Mouse (Mus musculus): ENCODE results near the gene Grin3b. TPM values are rescaled to one million over a fixed set of nuclear protein-coding genes. Genes with fewer than 3 reads are reported as not detected.
A peak's percentile ranks its signal among the peaks of the same experiment; 100 is the strongest.

The Grin3b gene
- polyA plus RNA-seq, 1 experiment from 2014 or later = 0.19 TPM

DNA sequence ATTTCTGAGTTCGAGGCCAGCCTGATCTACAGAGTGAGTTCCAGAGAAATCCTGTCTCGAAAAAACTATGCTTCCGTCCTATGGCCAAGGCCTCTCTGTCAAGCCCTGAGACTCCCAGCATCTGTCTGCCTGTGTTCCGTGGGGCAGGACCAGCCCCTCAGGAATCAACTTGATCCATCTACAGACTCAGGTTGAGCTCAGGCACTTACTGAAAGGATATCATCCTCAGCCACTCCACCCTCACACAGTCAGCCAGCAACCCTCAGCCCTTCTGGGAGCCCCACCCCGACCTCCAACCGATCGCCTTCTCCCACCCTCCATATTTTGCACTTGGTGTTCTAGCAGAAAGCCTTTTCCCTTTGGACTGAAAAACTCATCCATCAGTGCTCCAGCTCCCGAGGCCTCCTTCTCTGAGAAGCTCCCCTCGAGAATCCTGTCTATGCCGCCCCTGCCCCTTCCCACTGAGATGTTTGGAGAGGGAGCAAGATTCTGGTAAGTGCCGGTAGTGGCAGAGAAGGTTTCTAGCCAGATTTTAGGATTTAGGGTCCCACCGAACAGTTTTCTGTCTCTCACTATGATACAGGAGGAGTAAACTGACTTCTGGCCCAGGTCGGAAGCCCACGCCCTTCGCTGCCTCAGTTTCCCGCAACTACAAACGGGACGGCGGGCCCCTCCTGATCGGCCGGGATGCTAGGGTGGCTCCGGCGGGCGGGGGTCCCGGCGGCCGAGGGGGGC lies 17.4 kb downstream of the Grin3b start:
- peak overlapping the region; percentile 96 for H3K27ac ChIP-seq (ENCODE audit: low read depth, low read length)
- H3K9ac ChIP-seq (ENCODE audit: low read depth, low read length) = peak overlapping the region; percentile 96
- peaks cover 42% of the 10 kb centered on the region for H3K4me1 ChIP-seq (ENCODE audit: control insufficient read depth, insufficient read depth, low read length)
- 7% methylated on average over 27 of the region's 27 CpGs for WGBS (ENCODE audit: insufficient replicate concordance)
- H3K27me3 ChIP-seq (ENCODE audit: control insufficient read depth, insufficient read depth, low read length) = no peaks in the 10 kb centered on the region
- H3K4me2 ChIP-seq = peak overlapping the region; percentile 81
- H3K9me3 ChIP-seq (replicated peaks; ENCODE audit: control insufficient read depth, low read length) = no peaks in the 10 kb centered on the region
- ATAC-seq (replicated peaks; ENCODE audit: insufficient number of reproducible peaks, low FRiP score, low TSS enrichment) = no peak
- H3K4me3 ChIP-seq (ENCODE audit: low read depth, low read length) = peak overlapping the region; percentile 77
- peaks cover 20% of the 10 kb centered on the region for H3K36me3 ChIP-seq (ENCODE audit: control insufficient read depth, insufficient read depth, low read length)

DNA sequence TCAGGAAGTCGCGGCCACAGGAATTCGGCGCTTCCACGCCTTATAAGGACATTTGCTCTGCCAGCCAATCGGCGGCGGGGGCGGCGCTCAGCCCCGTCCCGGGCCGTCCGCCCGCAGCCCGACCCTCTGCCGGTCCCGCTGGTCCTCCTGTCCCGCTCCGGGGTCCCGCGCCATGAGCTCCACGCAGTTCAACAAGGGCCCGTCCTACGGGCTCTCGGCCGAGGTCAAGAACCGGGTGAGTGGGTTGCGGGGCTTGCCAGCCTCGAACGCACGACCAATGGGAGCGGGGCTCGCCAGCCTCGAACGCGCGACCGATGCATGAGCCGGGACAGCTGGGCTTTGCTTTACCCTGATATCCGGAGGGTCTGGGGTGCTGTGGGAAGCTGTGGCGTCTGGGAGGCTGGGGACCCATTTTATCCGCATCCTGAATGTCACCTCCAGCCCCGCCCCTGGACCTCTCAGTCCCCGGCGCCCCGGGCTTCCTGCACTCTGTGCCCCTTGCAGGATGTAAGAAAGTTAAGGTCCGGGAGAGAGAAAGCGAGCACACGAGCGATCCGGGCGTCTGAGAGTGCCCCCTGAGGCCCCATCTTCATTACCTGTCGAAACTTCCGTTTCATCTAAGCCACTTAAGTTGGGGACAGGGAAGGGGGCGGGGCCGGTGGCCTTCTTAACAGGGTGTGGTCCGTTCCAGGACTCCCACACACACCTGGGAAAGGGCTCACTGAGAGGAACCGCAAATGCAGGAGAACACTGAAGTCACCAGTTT lies 18.2 kb downstream of the Grin3b start, which contains the start of gene Cnn2:
Gene Cnn2 (plus strand): TSS at position 79 of the 766 bp plus-strand sequence.
- Histone ChIP-seq H3K27ac (ENCODE audit: low read depth, low read length) (peak within 1 kb of the TSS; percentile 96), H3K36me3 (ENCODE audit: control insufficient read depth, insufficient read depth, low read length) (peaks cover 27% of the 10 kb centered on the region), H3K4me1 (ENCODE audit: control insufficient read depth, insufficient read depth, low read length) (peaks cover 34% of the 10 kb centered on the region), H3K9me3 (replicated peaks; ENCODE audit: control insufficient read depth, low read length) (no peaks in the 10 kb centered on the region), H3K27me3 (ENCODE audit: control insufficient read depth, insufficient read depth, low read length) (no peaks in the 10 kb centered on the region), H3K4me3 (ENCODE audit: low read depth, low read length) (peak within 1 kb of the TSS; percentile 77), H3K4me2 (peak within 1 kb of the TSS; percentile 81), H3K9ac (ENCODE audit: low read depth, low read length) (peak within 1 kb of the TSS; percentile 96)
- under 1% methylated on average over 58 of the region's 59 CpGs for WGBS (ENCODE audit: insufficient replicate concordance)
- ATAC-seq (replicated peaks; ENCODE audit: insufficient number of reproducible peaks, low FRiP score, low TSS enrichment) = 0 out of 2 replicates have a peak, but pooled peaks have one; percentile 14

DNA sequence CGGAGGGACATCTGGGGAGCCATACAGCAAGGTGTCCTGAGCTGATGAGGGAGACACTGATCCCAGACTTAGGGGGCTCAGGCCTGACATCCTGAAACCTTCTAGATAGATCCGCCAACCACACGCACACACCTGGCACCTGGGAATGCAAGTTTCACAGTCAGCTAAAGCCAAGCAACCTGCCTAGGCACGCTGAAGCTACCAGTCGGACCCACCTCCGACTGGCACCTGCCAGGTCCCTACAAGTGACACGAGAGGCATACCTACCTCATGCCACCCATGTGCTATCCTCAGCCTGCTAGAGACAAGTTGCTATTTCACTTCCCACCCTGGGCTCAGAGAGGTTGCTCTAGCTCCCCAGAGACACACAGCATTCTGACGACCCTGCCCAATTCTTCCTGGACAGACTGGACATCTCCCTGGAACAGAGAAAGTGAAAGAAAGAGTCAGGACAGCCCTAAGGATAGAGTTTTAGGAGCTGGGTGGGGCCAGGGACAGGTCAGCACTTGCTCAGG lies 18.8 kb downstream of the Grin3b start:
- no peak for ATAC-seq (replicated peaks; ENCODE audit: insufficient number of reproducible peaks, low FRiP score, low TSS enrichment)
- Histone ChIP-seq H3K36me3 (ENCODE audit: control insufficient read depth, insufficient read depth, low read length) (peaks cover 33% of the 10 kb centered on the region), H3K9ac (ENCODE audit: low read depth, low read length) (peak overlapping the region; percentile 96), H3K4me1 (ENCODE audit: control insufficient read depth, insufficient read depth, low read length) (peaks cover 34% of the 10 kb centered on the region), H3K27me3 (ENCODE audit: control insufficient read depth, insufficient read depth, low read length) (no peaks in the 10 kb centered on the region), H3K9me3 (replicated peaks; ENCODE audit: control insufficient read depth, low read length) (no peaks in the 10 kb centered on the region), H3K27ac (ENCODE audit: low read depth, low read length) (peak overlapping the region; percentile 96), H3K4me3 (ENCODE audit: low read depth, low read length) (peak overlapping the region; percentile 77), H3K4me2 (peak overlapping the region; percentile 81)
- 27% methylated on average over 8 of the region's 8 CpGs for WGBS (ENCODE audit: insufficient replicate concordance)

DNA sequence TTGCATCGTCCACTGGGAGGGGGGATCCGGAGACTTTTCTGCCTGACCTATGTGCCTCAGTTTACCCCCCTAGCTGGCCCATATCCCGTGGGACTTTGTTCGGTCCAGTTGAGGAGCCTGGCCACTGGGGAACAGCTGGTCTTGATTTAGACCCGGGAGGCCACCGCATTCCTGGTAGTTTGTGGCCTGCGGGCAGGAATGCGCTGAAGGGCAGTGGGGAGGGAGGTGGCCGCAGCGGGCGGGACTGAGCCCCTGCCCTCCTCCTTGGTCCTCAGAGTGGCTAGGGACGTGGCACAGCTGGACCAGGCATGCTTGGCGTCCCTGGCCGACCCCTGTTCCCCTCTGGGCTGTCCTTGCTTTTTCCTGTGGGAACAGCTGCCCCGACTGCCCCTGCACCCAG lies 19.4 kb downstream of the Grin3b start:
- Histone ChIP-seq H3K9me3 (replicated peaks; ENCODE audit: control insufficient read depth, low read length) (no peaks in the 10 kb centered on the region), H3K9ac (ENCODE audit: low read depth, low read length) (peak overlapping the region; percentile 96), H3K4me1 (ENCODE audit: control insufficient read depth, insufficient read depth, low read length) (peaks cover 34% of the 10 kb centered on the region), H3K4me3 (ENCODE audit: low read depth, low read length) (peak overlapping the region; percentile 77), H3K36me3 (ENCODE audit: control insufficient read depth, insufficient read depth, low read length) (peaks cover 39% of the 10 kb centered on the region), H3K27me3 (ENCODE audit: control insufficient read depth, insufficient read depth, low read length) (no peaks in the 10 kb centered on the region), H3K4me2 (peak overlapping the region; percentile 81), H3K27ac (ENCODE audit: low read depth, low read length) (peak overlapping the region; percentile 96)
- ATAC-seq (replicated peaks; ENCODE audit: insufficient number of reproducible peaks, low FRiP score, low TSS enrichment) = no peak
- WGBS (ENCODE audit: insufficient replicate concordance) = 13% methylated on average over 15 of the region's 15 CpGs

DNA sequence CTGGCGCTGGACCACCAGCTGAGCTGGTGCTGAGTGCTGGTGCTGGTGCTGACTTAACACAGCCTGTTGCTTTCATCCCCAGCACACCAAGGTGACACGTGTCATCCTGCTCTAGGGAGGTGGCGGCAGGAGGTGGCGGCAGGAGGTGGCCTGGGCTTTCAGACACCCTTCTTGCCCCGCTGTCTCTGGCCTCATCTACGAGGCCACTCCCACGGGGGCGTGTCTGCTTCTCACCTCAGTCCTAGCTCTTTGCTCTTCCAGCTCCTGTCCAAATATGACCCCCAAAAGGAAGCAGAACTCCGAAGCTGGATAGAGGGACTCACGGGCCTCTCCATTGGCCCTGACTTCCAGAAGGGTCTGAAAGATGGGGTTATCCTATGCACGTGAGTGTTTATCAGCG lies 20.6 kb downstream of the Grin3b start:
- Histone ChIP-seq H3K4me1 (ENCODE audit: control insufficient read depth, insufficient read depth, low read length) (peaks cover 31% of the 10 kb centered on the region), H3K36me3 (ENCODE audit: control insufficient read depth, insufficient read depth, low read length) (peaks cover 41% of the 10 kb centered on the region), H3K4me2 (peak overlapping the region; percentile 81), H3K27ac (ENCODE audit: low read depth, low read length) (no peak overlapping the region), H3K9me3 (replicated peaks; ENCODE audit: control insufficient read depth, low read length) (no peaks in the 10 kb centered on the region), H3K9ac (ENCODE audit: low read depth, low read length) (no peak overlapping the region), H3K4me3 (ENCODE audit: low read depth, low read length) (peak overlapping the region; percentile 20), H3K27me3 (ENCODE audit: control insufficient read depth, insufficient read depth, low read length) (no peaks in the 10 kb centered on the region)
- 64% methylated on average over 12 of the region's 12 CpGs for WGBS (ENCODE audit: insufficient replicate concordance)
- ATAC-seq (replicated peaks; ENCODE audit: insufficient number of reproducible peaks, low FRiP score, low TSS enrichment) = no peak

DNA sequence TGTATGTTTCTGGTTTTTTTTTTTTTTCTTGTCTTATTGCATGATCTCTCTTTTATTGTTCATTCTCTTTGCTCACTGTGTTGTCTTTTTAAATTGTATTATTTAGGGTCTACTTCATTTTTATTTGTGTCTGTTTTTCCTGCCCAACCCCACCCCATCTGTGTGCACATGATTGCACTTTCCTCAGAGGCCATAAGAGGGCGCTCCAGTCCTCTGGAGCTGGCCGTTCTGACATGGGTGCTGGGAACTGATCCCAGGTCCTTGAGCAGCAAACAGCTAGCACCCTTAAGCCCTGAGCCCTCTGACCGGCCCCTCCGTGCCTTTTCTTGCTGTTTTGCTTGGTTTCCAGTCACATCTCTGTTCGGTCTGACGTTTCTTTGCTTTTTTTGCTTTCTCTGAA lies 21.0 kb downstream of the Grin3b start:
- WGBS (ENCODE audit: insufficient replicate concordance) = 86% methylated on average over 6 of the region's 6 CpGs
- Histone ChIP-seq H3K4me1 (ENCODE audit: control insufficient read depth, insufficient read depth, low read length) (peaks cover 26% of the 10 kb centered on the region), H3K27me3 (ENCODE audit: control insufficient read depth, insufficient read depth, low read length) (no peaks in the 10 kb centered on the region), H3K9me3 (replicated peaks; ENCODE audit: control insufficient read depth, low read length) (no peaks in the 10 kb centered on the region), H3K27ac (ENCODE audit: low read depth, low read length) (no peak overlapping the region), H3K4me2 (no peak overlapping the region), H3K9ac (ENCODE audit: low read depth, low read length) (no peak overlapping the region), H3K36me3 (ENCODE audit: control insufficient read depth, insufficient read depth, low read length) (peaks cover 41% of the 10 kb centered on the region), H3K4me3 (ENCODE audit: low read depth, low read length) (no peak overlapping the region)
- no peak for ATAC-seq (replicated peaks; ENCODE audit: insufficient number of reproducible peaks, low FRiP score, low TSS enrichment)

DNA sequence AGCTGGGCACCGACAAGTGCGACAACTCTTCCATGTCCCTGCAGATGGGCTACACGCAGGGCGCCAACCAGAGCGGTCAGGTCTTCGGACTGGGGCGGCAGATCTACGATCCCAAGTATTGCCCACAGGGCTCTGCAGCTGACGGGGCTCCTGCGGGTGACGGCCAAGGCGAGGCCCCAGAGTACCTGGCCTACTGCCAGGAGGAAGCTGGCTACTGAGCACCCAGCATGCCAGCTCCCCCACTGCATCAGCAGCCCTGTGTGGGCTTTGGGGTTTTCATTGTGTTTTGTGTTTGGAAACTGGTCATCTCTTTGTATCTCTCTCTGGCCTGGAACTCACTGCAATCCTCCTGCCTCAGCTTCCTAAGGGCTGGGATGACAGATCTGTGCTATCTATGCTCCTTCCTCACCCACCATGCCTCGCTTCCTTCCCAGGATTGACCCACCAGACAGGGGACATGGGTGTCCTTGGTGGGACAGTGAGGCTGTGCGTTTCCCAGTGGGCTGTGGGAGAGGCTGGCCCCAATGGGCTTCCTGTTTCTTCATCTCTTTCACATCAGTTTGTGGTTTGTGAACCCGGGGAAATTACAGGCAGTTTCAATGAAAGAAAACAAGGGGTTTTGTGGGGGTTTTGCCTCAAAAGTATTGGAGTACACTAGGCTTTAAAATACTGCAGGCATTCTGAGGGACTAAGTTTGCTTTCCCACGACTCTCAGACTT lies 24.0 kb downstream of the Grin3b start:
- Histone ChIP-seq H3K4me2 (no peak overlapping the region), H3K27ac (ENCODE audit: low read depth, low read length) (peak overlapping the region; percentile 24; the same call in 1 of the 2 replicates), H3K9ac (ENCODE audit: low read depth, low read length) (no peak overlapping the region), H3K4me1 (ENCODE audit: control insufficient read depth, insufficient read depth, low read length) (peaks cover 14% of the 10 kb centered on the region), H3K36me3 (ENCODE audit: control insufficient read depth, insufficient read depth, low read length) (peaks cover 41% of the 10 kb centered on the region), H3K9me3 (replicated peaks; ENCODE audit: control insufficient read depth, low read length) (no peaks in the 10 kb centered on the region), H3K4me3 (ENCODE audit: low read depth, low read length) (no peak overlapping the region), H3K27me3 (ENCODE audit: control insufficient read depth, insufficient read depth, low read length) (0 out of 2 replicates have a peak, but pooled peaks cover 4% of the 10 kb centered on the region)
- no peak for ATAC-seq (replicated peaks; ENCODE audit: insufficient number of reproducible peaks, low FRiP score, low TSS enrichment)
- WGBS (ENCODE audit: insufficient replicate concordance) = 88% methylated on average over 16 of the region's 16 CpGs

DNA sequence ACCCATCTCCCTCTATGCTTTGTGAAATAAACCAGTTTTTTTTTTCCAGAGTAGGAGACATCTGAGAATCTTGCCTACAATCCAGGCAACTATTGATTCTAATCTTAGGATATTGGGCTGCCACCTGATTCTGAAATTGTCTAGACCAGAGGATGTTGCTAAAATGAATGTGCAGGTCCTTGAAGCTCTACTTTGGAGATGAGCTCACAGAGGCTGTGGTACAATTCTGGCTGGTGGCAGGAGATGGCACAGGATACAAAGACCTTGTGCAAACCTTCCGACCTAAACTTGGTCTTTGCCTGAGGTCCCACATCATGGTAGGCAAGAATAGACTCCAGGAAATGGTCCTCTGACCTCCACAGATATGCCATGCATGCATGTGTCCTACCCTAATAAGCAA lies 25.1 kb downstream of the Grin3b start:
- Histone ChIP-seq H3K27me3 (ENCODE audit: control insufficient read depth, insufficient read depth, low read length) (0 out of 2 replicates have a peak, but pooled peaks cover 4% of the 10 kb centered on the region), H3K4me3 (ENCODE audit: low read depth, low read length) (no peak overlapping the region), H3K36me3 (ENCODE audit: control insufficient read depth, insufficient read depth, low read length) (peaks cover 41% of the 10 kb centered on the region), H3K9ac (ENCODE audit: low read depth, low read length) (no peak overlapping the region), H3K4me2 (no peak overlapping the region), H3K4me1 (ENCODE audit: control insufficient read depth, insufficient read depth, low read length) (peaks cover 10% of the 10 kb centered on the region), H3K9me3 (replicated peaks; ENCODE audit: control insufficient read depth, low read length) (no peaks in the 10 kb centered on the region), H3K27ac (ENCODE audit: low read depth, low read length) (peak overlapping the region; percentile 29; the same call in 1 of the 2 replicates)
- WGBS (ENCODE audit: insufficient replicate concordance) = 74% methylated on average over 1 of the region's 1 CpGs
- ATAC-seq (replicated peaks; ENCODE audit: insufficient number of reproducible peaks, low FRiP score, low TSS enrichment) = no peak
